Mouse (Mus musculus) liver, adult 2 months (tissue): ENCODE results near the gene Tmem145. TPM values are rescaled to one million over a fixed set of nuclear protein-coding genes. Genes with fewer than 3 reads are reported as not detected.
"Not testable (repeated sequence)": the region's sequence is repeated elsewhere in the genome, so short reads cannot be mapped to it uniquely, and the experiment has no call there.

Source experiments
- DNase-seq: peaks from one replicate; pipeline ENCODE4 v3.0.0-alpha.2; 2011; ENCODE audit warnings: low read depth, low spot score; ENCODE audit errors: extremely low read depth
- H3K27ac ChIP-seq: fragments of 200-500 bp; replicated peaks from 2 replicates; pipeline ENCODE4 v1.5.1; 2012; ENCODE audit warnings: low read depth, mild to moderate bottlenecking, control low read depth, inconsistent platforms, low read length; ENCODE audit not compliant: insufficient read depth
- H3K27me3 ChIP-seq: fragments of 200-500 bp; 2 replicates; pipeline ENCODE4 v1.6.1; 2012; ENCODE audit warnings: mild to moderate bottlenecking, moderate library complexity, low read length, inconsistent platforms; ENCODE audit not compliant: control insufficient read depth, insufficient read depth
- H3K36me3 ChIP-seq: fragments of 200-500 bp; 2 replicates; pipeline ENCODE4 v1.6.1; 2012; ENCODE audit warnings: low read length, inconsistent platforms; ENCODE audit not compliant: control insufficient read depth, insufficient read depth
- H3K4me1 ChIP-seq: fragments of 200-500 bp; 2 replicates; pipeline ENCODE4 v1.6.1; 2011; ENCODE audit warnings: low read length; ENCODE audit not compliant: control insufficient read depth, insufficient read depth
- H3K4me3 ChIP-seq: fragments of 200-500 bp; 2 replicates; pipeline ENCODE4 v1.5.1; 2011; ENCODE audit warnings: low read depth, mild to moderate bottlenecking, control low read depth, low read length, moderate library complexity; ENCODE audit not compliant: insufficient read depth
- H3K79me2 ChIP-seq: fragments of 200-500 bp; 2 replicates; pipeline ENCODE4 v1.6.1; 2012; ENCODE audit warnings: inconsistent platforms, mild to moderate bottlenecking, low read length, moderate library complexity; ENCODE audit not compliant: control insufficient read depth, insufficient read depth
- H3K9ac ChIP-seq: fragments of 200-500 bp; 2 replicates; pipeline ENCODE4 v1.6.1; 2012; ENCODE audit warnings: low read depth, mild to moderate bottlenecking, control low read depth, inconsistent platforms, low read length
- CTCF ChIP-seq: fragments of 200-500 bp; IDR thresholded peaks from 2 replicates; pipeline ENCODE4 v1.5.1; 2011; ENCODE audit warnings: low read depth, low read length, control low read depth
- POLR2A ChIP-seq: fragments of 200-500 bp; IDR thresholded peaks from 2 replicates; pipeline ENCODE4 v1.6.1; 2011; ENCODE audit warnings: low read length, control low read depth; ENCODE audit not compliant: insufficient read depth; ENCODE audit errors: extremely low read depth
- WGBS: fragments of 180-500 bp; shearing (Covaris S2); methylation state at CpG from one replicate; pipeline ENCODE4 v1.1.7; 2018; 5-methylcytosine and 5-hydroxymethylcytosine counted together
- polyA plus RNA-seq: library from polyadenylated mRNA; depleted of rRNA; stranded (reverse); fragments of >200 nt; gene quantifications from 2 replicates; pipeline ENCODE4 v1.2.3, GENCODE M21; 2012; rRNA removed
- total RNA-seq: library from RNA; depleted of rRNA; stranded (reverse); fragments of >200 nt; gene quantifications from 2 replicates; pipeline ENCODE4 v1.2.3, GENCODE M21; 2014; rRNA removed

Gene Tmem145
- total RNA-seq (not detected in 2 replicates), polyA plus RNA-seq (not detected in 2 replicates)

DNA sequence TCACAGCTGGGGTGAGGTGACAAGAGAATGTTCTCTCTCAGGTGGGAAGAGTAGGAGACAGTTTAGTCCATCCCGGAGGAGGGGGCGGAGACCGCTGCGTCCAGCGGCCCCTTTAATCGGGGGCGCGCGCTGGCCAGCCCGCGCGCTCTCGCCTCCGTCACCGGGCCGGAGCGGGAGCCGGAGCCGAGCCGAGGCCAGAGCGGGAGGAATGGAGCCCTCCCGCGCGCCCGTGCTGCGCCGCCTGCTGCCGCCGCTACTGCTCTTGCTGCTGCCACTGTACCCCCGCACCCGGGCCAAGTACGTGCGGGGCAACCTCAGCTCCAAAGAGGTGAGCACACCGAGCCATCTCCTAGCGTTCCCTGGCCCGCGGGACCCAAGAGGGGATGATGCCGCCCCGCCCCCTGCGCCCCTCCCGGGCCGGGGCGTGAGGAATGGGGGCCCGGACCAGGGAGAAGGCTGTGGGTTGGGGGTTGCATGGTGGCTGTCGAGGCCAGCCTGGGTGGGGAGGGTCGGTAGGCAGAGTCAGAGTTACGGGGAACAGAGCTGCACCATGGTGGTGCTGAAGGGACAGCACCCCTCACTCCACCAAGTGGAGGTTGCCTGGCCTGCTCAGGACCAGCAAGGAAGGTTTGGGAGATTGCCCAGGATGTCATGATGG, at the start of gene Tmem145:
Tmem145 (plus strand) TSS at position 151 of the 658 bp plus-strand sequence.
- no peak within 1 kb of the TSS for H3K27ac ChIP-seq
- H3K36me3 ChIP-seq = no peaks in the 10 kb centered on the region
- H3K79me2 ChIP-seq = no peaks in the 10 kb centered on the region
- WGBS = 2% methylated on average over 46 of the region's 47 CpGs
- H3K27me3 ChIP-seq = peaks cover 4% of the 10 kb centered on the region
- H3K4me1 ChIP-seq = no peaks in the 10 kb centered on the region; the same call in 1 of the 2 replicates
- no peak within 1 kb of the TSS for H3K9ac ChIP-seq
- TF ChIP-seq CTCF (0 out of 2 replicates have a peak, but pooled peaks have one; percentile 2), POLR2A (no peak)
- DNase-seq = no peak
- H3K4me3 ChIP-seq = peak within 1 kb of the TSS; percentile 52; the same call in 1 of the 2 replicates

DNA sequence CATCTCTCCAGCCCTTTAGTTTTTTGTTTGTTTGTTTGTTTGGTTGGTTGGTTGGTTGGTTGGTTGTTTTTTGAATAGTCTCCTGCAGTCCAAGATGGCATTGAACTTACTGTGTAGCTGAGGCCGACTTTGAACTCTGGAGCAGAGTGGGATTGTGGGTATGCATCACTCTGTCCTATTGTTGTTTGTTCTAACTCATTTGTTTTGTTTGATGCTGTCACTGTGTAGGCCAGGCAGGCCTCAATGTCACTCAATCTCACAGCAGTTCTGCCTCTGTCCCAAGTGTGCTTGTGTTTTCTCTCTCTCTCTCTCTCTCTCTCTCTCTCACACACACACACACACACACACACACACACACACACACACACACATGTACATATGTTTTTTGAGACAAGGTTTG, 44.0 kb upstream of the Tmem145 start:
- no peaks in the 10 kb centered on the region for H3K27me3 ChIP-seq
- no peaks in the 10 kb centered on the region for H3K79me2 ChIP-seq
- H3K36me3 ChIP-seq = no peaks in the 10 kb centered on the region
- no peak overlapping the region for H3K27ac ChIP-seq
- no peak overlapping the region for H3K9ac ChIP-seq
- DNase-seq = no peak
- H3K4me1 ChIP-seq = peaks cover 3% of the 10 kb centered on the region
- no peak for TF ChIP-seq CTCF
- TF ChIP-seq POLR2A = no peak
- WGBS = 86% methylated on average over 1 of the region's 1 CpGs
- H3K4me3 ChIP-seq = no peak overlapping the region

DNA sequence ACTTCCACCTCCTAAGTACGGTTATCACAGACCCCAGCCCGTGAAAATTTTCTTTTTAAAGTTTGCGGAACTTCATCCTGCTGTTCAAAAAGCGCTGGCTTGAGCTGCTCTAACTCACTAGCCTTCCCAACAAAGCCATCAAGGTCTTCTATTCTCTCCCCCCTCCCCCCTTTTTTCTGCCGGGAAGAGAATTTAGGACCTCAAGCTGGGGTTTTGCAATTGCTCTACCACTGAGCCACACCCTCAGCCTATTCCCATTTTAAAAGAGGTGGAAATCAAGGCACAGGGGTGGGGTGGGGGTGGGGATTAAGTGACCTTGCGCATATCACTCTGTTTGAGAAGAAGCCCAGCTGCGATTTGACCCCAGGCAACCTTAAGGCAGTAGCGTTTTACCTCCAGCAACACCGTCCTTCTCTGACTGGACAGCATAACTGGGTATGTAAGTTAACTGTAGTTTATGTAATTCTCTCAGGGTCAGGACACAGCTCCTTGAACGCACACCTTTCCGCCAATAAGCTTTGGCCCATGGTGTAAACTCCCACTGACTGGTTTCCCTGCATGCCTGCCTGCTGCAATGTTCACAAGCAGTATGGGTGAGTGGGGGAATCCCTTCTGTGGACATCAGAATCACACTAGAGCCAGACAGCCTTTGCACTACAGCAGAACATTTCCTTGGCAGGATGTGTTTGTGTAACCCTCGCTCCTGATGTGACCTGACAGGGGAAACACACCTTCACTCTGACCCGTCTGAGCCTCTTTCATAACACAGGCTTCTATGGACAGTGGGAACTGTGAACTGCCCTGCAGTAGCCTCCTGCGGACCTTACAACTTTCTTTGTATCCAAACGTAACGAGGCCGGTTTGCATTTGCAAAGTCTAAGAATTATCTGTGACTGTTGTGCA, 41.7 kb upstream of the Tmem145 start:
- Histone ChIP-seq H3K27me3 (no peaks in the 10 kb centered on the region), H3K9ac (peak overlapping the region; percentile 1; the same call in 1 of the 2 replicates), H3K79me2 (peaks cover 7% of the 10 kb centered on the region; the same call in 1 of the 2 replicates), H3K27ac (peak overlapping the region; percentile 28), H3K4me1 (peaks cover 6% of the 10 kb centered on the region), H3K36me3 (no peaks in the 10 kb centered on the region), H3K4me3 (no peak overlapping the region)
- 31% methylated on average over 17 of the region's 17 CpGs for WGBS
- DNase-seq = peak; percentile 93
- no peak for TF ChIP-seq CTCF
- TF ChIP-seq POLR2A = no peak

GRCm38 (mm10) chr7:25265743-25266142, 40.2 kb upstream of the Tmem145 start:
- not testable (repeated sequence) for H3K4me3 ChIP-seq, H3K27me3 ChIP-seq, H3K27ac ChIP-seq, H3K9ac ChIP-seq, H3K36me3 ChIP-seq, DNase-seq
- Histone ChIP-seq H3K4me1 (peaks cover 11% of the 10 kb centered on the region), H3K79me2 (peaks cover 13% of the 10 kb centered on the region)
- WGBS = 83% methylated on average over 5 of the region's 5 CpGs

GRCm38 (mm10) chr7:25266180-25266962, 39.5 kb upstream of the Tmem145 start:
- peaks cover 19% of the 10 kb centered on the region for H3K79me2 ChIP-seq
- H3K27me3 ChIP-seq = no peaks in the 10 kb centered on the region
- H3K4me3 ChIP-seq = no peak overlapping the region
- WGBS = 81% methylated on average over 8 of the region's 8 CpGs
- peaks cover 11% of the 10 kb centered on the region for H3K4me1 ChIP-seq
- no peaks in the 10 kb centered on the region for H3K36me3 ChIP-seq
- no peak for DNase-seq
- TF ChIP-seq POLR2A = no peak
- TF ChIP-seq CTCF = no peak
- H3K9ac ChIP-seq = no peak overlapping the region
- H3K27ac ChIP-seq = no peak overlapping the region
